Mouse (Mus musculus) Muller cell, postnatal 12 days (primary cell): ENCODE measurements at regions not wholly inside any gene's neighbourhood (a gene's known extent, or its start where the extent isn't known, plus 50 kb on each side); places are given as distances from the start of the nearest gene placed in this dataset.

Experiments
- DNase-seq: peaks from one replicate; pipeline ENCODE4 v3.0.0-alpha.2; 2015; ENCODE audit errors: inconsistent ontology term

DNA sequence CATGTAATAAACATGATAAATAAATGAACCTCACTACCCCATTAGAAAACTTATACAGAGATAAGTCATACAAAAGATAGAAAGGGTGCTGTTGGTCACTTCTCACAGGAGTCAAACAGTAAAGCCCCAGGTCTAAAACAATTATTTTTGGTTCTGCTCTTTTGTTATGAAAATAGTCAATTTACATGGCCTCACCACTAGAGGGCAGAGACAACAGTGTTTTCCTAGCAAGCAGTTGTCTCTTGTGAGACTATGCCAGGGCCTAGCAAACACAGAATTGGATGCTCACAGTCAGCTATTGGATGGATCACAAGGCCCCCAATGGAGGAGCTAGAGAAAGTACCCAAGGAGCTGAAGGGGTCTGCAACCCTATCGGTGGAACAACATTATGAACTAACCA is 96.3 kb upstream of the 4930550L24Rik start:
- peak; percentile 10 for DNase-seq
